Mouse (Mus musculus): ENCODE measurements at regions not wholly inside any gene's neighbourhood (a gene's known extent, or its start where the extent isn't known, plus 50 kb on each side); places are given as distances from the start of the nearest gene placed in this dataset.

- no peak overlapping the region for H3K4me3 ChIP-seq (ENCODE audit: insufficient read depth, low read length)
- no peak overlapping the region for H3K27ac ChIP-seq (ENCODE audit: insufficient read depth, low read length)
- TF ChIP-seq CTCF (IDR thresholded peaks at IDR 0.05; ENCODE audit: extremely low read depth, insufficient read depth, low read length) (no peak), POLR2A (IDR thresholded peaks at IDR 0.05; ENCODE audit: extremely low read depth, insufficient read depth, low read length) (no peak)
- H3K4me1 ChIP-seq (ENCODE audit: control insufficient read depth, insufficient read depth, low read length), result no peaks in the 10 kb centered on the region
These were observed 68.5 kb upstream of the Mboat1 start for GRCm38 (mm10) chr13:30067581-30068375.

- Histone ChIP-seq H3K4me3 (ENCODE audit: insufficient read depth, low read length) (no peak overlapping the region), H3K4me1 (ENCODE audit: control insufficient read depth, insufficient read depth, low read length) (no peaks in the 10 kb centered on the region), H3K27ac (ENCODE audit: insufficient read depth, low read length) (no peak overlapping the region)
- TF ChIP-seq CTCF (IDR thresholded peaks at IDR 0.05; ENCODE audit: extremely low read depth, insufficient read depth, low read length), result no peak
- TF ChIP-seq POLR2A (IDR thresholded peaks at IDR 0.05; ENCODE audit: extremely low read depth, insufficient read depth, low read length), result no peak
These were observed 70.8 kb upstream of the Mboat1 start for GRCm38 (mm10) chr13:30065520-30065919.

- TF ChIP-seq CTCF (IDR thresholded peaks at IDR 0.05; ENCODE audit: extremely low read depth, insufficient read depth, low read length) (no peak), POLR2A (IDR thresholded peaks at IDR 0.05; ENCODE audit: extremely low read depth, insufficient read depth, low read length) (no peak)
- Histone ChIP-seq H3K27ac (ENCODE audit: insufficient read depth, low read length) (no peak overlapping the region), H3K4me3 (ENCODE audit: insufficient read depth, low read length) (no peak overlapping the region), H3K4me1 (ENCODE audit: control insufficient read depth, insufficient read depth, low read length) (no peaks in the 10 kb centered on the region)
These were observed 72.5 kb upstream of the Mboat1 start for GRCm38 (mm10) chr13:30063741-30064140.

DNA sequence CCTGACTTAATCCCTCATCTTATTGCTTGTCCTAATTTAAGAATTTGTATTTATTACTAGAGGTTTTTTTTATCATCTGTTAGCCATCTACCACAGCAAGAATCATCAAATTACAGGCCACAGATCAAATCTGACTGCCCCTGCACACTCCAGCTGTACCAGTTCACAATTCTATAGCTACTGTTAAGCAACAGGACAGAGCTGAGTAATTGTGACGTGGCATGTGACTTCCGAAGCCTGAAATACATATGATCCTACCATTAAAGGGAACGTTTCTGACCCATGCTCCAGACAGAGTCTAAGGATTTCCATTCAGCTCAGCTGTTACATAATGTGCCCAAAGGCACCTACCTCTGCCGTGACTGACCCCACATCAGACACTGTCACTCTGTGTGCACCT lies 74.0 kb upstream of the Mboat1 start:
- Histone ChIP-seq H3K27ac (ENCODE audit: insufficient read depth, low read length) (no peak overlapping the region), H3K4me3 (ENCODE audit: insufficient read depth, low read length) (no peak overlapping the region), H3K4me1 (ENCODE audit: control insufficient read depth, insufficient read depth, low read length) (no peaks in the 10 kb centered on the region)
- TF ChIP-seq CTCF (IDR thresholded peaks at IDR 0.05; ENCODE audit: extremely low read depth, insufficient read depth, low read length), result no peak
- no peak for TF ChIP-seq POLR2A (IDR thresholded peaks at IDR 0.05; ENCODE audit: extremely low read depth, insufficient read depth, low read length)

- H3K27ac ChIP-seq (ENCODE audit: insufficient read depth, low read length), result no peak overlapping the region
- TF ChIP-seq CTCF (IDR thresholded peaks at IDR 0.05; ENCODE audit: extremely low read depth, insufficient read depth, low read length) (no peak), POLR2A (IDR thresholded peaks at IDR 0.05; ENCODE audit: extremely low read depth, insufficient read depth, low read length) (no peak)
- H3K4me3 ChIP-seq (ENCODE audit: insufficient read depth, low read length), result no peak overlapping the region
- H3K4me1 ChIP-seq (ENCODE audit: control insufficient read depth, insufficient read depth, low read length), result no peaks in the 10 kb centered on the region
These were observed 69.3 kb upstream of the E2f3 start for GRCm38 (mm10) chr13:30055141-30055645.

GRCm38 (mm10) chr13:30051891-30052550 lies 66.2 kb upstream of the E2f3 start:
- no peak for TF ChIP-seq POLR2A (IDR thresholded peaks at IDR 0.05; ENCODE audit: extremely low read depth, insufficient read depth, low read length)
- no peak for TF ChIP-seq CTCF (IDR thresholded peaks at IDR 0.05; ENCODE audit: extremely low read depth, insufficient read depth, low read length)
- H3K4me1 ChIP-seq (ENCODE audit: control insufficient read depth, insufficient read depth, low read length), result no peaks in the 10 kb centered on the region
- H3K4me3 ChIP-seq (ENCODE audit: insufficient read depth, low read length), result no peak overlapping the region
- H3K27ac ChIP-seq (ENCODE audit: insufficient read depth, low read length), result no peak overlapping the region

DNA sequence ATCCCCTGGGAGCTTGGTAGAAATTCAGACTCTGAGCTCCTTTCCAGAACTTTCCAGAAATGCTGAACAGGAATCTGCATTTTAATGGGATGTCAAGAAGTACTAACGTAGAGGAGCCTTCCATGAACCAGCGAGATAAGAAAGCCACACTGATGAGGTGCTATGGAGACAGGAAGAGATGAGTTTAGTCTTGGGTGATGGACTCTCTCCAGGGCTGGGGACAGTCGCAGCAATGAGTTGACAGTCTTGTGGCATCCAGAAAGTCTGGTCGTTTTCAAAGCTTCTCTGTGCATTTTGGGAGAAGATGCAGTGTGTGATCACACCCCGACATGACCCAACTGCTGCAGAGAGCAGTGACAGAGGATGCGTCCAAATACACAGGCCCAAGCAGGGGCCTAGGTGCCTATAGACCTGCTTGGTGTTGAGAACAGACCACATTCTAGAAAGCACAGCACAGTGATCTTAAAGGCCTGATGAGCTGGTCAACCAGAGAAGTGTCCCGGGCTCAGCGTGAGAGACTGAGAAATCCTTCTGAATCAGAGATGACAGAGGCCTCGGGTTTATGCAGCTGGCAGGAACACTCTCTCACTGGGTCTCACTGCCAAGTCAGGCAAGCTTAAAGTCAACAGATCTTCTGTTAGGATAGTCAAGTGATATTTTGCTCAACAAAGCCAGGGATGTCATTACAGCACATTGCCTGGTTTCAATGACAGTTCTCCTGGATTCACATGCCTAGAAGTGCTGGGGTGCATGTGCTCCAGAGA lies 65.1 kb upstream of the E2f3 start:
- H3K27ac ChIP-seq (ENCODE audit: insufficient read depth, low read length), result no peak overlapping the region
- TF ChIP-seq POLR2A (IDR thresholded peaks at IDR 0.05; ENCODE audit: extremely low read depth, insufficient read depth, low read length), result no peak
- TF ChIP-seq CTCF (IDR thresholded peaks at IDR 0.05; ENCODE audit: extremely low read depth, insufficient read depth, low read length), result no peak
- H3K4me1 ChIP-seq (ENCODE audit: control insufficient read depth, insufficient read depth, low read length), result no peaks in the 10 kb centered on the region

GRCm38 (mm10) chr13:30048260-30048859 lies 62.5 kb upstream of the E2f3 start:
- TF ChIP-seq POLR2A (IDR thresholded peaks at IDR 0.05; ENCODE audit: extremely low read depth, insufficient read depth, low read length), result no peak
- no peak for TF ChIP-seq CTCF (IDR thresholded peaks at IDR 0.05; ENCODE audit: extremely low read depth, insufficient read depth, low read length)
- no peak overlapping the region for H3K27ac ChIP-seq (ENCODE audit: insufficient read depth, low read length)
- no peaks in the 10 kb centered on the region for H3K4me1 ChIP-seq (ENCODE audit: control insufficient read depth, insufficient read depth, low read length)
- no peak overlapping the region for H3K4me3 ChIP-seq (ENCODE audit: insufficient read depth, low read length)

More for the DNA sequence above, 65.1 kb upstream of the E2f3 start:
- no peak overlapping the region for H3K4me3 ChIP-seq (ENCODE audit: insufficient read depth, low read length)

Measured in cortical plate, adult 2 months (tissue).